Mouse (Mus musculus) frontal cortex, adult 2 months (tissue): ENCODE measurements at regions not wholly inside any gene's neighbourhood (a gene's known extent, or its start where the extent isn't known, plus 50 kb on each side); places are given as distances from the start of the nearest gene placed in this dataset.

Experiments used
- DNase-seq, 2 experiments: peaks; one replicate each; pipeline ENCODE4 v3.0.0; 2022; ENCODE audit warnings: low spot score in 1 of 2; ENCODE audit errors: extremely low spot score in 1 of 2

DNA sequence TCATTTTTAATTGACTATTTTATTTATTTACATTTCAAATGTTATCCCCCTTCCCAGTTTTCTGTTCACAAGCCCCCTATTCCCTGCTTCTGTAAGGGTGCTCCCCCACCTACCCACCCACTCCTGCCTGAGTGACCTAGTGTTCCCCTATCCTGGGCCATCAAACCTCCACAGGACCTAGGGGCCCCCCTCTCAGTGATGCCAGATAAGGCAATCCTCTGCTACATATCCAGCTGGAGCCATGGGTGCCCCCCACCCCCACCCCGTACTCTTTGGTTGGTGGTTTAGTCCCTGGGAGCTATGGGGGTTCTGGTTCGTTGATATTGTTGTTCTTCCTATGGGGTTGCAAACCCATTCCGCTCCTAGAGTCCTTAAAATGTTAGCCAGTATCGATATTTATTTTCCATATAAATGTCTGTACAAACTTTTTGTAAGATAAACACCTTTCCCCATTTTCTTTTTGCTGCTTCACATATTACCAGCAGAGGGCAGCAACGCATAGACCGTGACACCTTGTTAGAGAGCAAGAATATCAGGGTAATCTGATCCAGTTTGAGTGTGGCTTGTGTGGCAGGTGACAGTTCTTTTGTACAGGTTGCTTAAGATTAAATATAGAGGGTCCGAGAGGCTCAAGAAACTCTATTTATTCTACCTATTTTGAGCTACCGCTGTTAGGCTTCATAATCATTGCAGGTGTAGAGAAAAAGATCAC lies 177.2 kb upstream of the Scn7a start:
- DNase-seq = peak; percentile 11 to 76

DNA sequence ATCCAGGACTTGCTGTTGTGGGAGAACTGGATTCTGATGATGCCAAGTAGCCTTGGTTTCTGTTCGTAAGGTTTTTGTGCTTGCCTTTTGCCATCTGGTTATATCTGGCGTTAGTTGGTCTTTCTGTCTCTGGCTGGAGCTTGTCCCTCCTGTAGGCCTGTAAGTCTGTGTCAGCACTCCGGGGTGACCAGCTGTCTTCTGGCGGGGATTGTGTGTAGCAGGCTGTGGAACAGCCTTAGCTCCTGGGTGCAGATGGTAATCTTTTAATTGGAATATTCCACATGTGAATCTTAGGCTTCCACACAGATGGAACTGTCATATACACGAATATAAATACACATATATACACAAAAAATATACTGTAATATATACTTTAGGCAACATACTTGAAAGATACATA lies 156.5 kb upstream of the Scn7a start:
- no peak for DNase-seq

DNA sequence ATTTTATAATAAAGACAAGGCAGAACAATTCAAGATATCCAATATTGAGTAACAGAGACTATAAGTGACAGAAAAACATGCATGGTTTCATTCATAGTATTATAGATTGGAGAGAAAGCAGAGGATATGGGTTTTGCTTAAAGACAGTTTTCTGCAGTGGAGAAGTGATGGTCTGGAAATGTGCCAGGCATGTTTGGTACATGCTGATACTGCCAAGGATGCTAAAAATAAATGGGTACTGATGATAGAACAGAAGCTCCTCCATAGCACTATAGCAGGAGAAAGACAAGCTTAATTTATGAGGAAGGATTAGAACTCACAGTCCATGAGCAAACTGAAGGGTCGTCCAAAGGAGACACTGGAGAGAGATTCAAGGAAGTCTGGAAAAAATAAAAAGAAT lies 113.3 kb upstream of the Scn7a start:
- DNase-seq = peak in 1 of 2 experiments; percentile 12

DNA sequence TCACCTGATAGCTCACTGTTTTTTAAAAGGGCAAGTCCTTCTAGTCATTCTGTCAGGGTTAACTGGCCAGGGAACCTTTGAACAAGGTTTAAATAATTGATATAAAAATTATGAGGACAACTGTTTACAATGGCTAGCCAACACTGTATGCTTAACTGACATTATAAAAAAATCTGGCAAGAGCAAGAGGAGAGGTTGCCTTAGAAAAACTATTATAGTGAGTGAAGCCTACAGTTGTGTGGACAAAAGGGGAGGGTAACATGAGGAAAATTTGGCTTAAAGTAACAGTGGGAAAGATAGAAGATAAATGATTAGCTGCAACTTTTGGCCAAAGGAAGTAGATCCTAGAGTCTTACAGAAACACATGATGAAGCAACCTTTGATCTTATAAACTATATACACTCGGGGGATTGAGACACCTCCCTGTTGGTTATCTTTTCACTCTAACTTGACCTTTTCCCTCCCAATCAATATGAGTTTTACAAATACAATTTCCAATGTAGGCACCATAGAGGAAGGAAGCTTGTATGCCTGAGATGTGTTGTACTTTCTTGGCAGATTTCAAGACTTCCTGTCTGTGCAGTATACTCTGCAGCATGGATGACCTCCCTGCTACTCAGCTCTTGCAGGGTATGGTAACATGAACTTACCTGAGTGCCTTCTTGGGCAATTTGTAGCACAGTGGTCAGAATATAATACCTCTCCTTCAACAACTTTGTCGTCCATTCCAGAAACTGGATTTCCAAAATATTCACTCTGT lies 82.9 kb upstream of the Scn7a start:
- DNase-seq = no peak
